Mouse (Mus musculus) cerebellum, postnatal 4 days (tissue): ENCODE measurements around the gene Cemip2.
"Not testable (repeated sequence)": the region's sequence is repeated elsewhere in the genome, so short reads cannot be mapped to it uniquely, and the experiment has no call there.

Experiments used
- DNase-seq, 2 experiments: peaks; one replicate each; pipeline ENCODE4 v3.0.0; 2022; ENCODE audit warnings: low spot score in 2 of 2, mixed read lengths in 1 of 2

The Cemip2 gene

GRCm38 (mm10) chr19:21865242-21866055 is 87.3 kb downstream of the Cemip2 start:
- DNase-seq: no peak

GRCm38 (mm10) chr19:21866094-21866493 is 88.0 kb downstream of the Cemip2 start:
- DNase-seq: no peak

- DNase-seq: not testable (repeated sequence)
Measured at GRCm38 (mm10) chr19:21866756-21867155, 88.6 kb downstream of the Cemip2 start.

- DNase-seq: no peak
Measured at GRCm38 (mm10) chr19:21868471-21868870, 90.3 kb downstream of the Cemip2 start.

GRCm38 (mm10) chr19:21882110-21882940 is 104.2 kb downstream of the Cemip2 start:
- no peak for DNase-seq

- no peak for DNase-seq
Measured at GRCm38 (mm10) chr19:21883053-21883452, 104.9 kb downstream of the Cemip2 start.

GRCm38 (mm10) chr19:21883922-21884321 is 105.8 kb downstream of the Cemip2 start:
- DNase-seq: no peak

GRCm38 (mm10) chr19:21884385-21884784 is 106.2 kb downstream of the Cemip2 start:
- DNase-seq: peak in 1 of 2 experiments; percentile 36

GRCm38 (mm10) chr19:21886166-21886657 is 108.1 kb downstream of the Cemip2 start:
- DNase-seq: no peak

GRCm38 (mm10) chr19:21890699-21891098 is 112.6 kb downstream of the Cemip2 start:
- DNase-seq: no peak

- DNase-seq: no peak
Measured at GRCm38 (mm10) chr19:21894792-21895191, 116.7 kb downstream of the Cemip2 start.

- no peak for DNase-seq
Measured at GRCm38 (mm10) chr19:21895540-21895939, 117.4 kb downstream of the Cemip2 start.

- DNase-seq: no peak
Measured at GRCm38 (mm10) chr19:21897122-21897827, 119.1 kb downstream of the Cemip2 start.

GRCm38 (mm10) chr19:21898015-21898939 is 120.1 kb downstream of the Cemip2 start:
- DNase-seq: no peak
